Mouse (Mus musculus) heart, adult 2 months (tissue): Measurements from ENCODE around the gene Cplx3.

Experiments used
- CTCF ChIP-seq: fragments of 200-600 bp; IDR thresholded peaks from 2 replicates; pipeline ENCODE4 v1.8.1; 2022; ENCODE audit warnings: antibody characterized with exemption, mild to moderate bottlenecking, moderate library complexity
- EP300 ChIP-seq: fragments of 200-500 bp; IDR thresholded peaks from 2 replicates; pipeline ENCODE4 v1.6.1; 2011; ENCODE audit warnings: low read depth, low read length, control low read depth; ENCODE audit not compliant: insufficient read depth
- POLR2A ChIP-seq: fragments of 200-500 bp; IDR thresholded peaks from 2 replicates; pipeline ENCODE4 v1.6.1; 2011; ENCODE audit warnings: mild to moderate bottlenecking, low read depth, low read length, control low read depth; ENCODE audit not compliant: insufficient read depth

DNA sequence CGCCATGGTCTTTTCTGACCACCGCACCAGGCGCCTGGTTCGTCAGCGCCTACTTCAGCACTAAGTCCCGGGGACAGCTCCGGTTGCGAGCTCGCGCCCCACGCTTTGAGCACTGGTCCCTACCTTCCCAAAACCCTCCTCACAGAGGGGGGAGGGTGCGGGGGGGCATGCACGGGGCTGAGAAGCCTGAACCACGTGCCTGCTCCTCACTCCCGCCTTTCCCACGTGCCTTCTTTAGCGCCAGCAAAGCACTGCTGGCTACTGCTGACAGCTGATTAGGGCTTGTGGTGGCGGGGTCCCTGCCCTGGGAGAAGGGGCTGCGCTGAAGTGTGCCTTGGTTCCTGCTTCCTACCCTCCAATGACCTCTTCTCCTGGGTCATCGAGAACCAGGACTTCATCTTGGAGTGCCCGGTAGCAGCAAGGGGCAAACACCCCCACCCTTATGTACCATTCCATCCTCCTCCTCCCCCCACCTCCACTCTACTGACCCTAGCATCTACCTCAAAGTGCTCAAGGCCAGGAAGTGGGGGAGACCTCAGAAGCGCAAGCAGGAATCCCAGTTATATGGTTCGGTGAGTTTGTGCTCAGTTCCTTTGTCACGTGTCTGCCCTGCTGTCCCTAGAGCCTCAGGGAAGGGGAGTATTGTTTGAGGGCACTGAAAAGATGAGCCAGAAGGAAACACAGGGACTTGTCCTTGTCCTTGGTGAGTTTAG lies at the start of gene Cplx3:
- TF ChIP-seq POLR2A (no peak), CTCF (no peak), EP300 (no peak)
